Mouse (Mus musculus) thymus, postnatal 10 days (tissue): ENCODE measurements around the gene Alb.

Experiments
- DNase-seq, 2 experiments: peaks; one replicate each; pipeline ENCODE4 v3.0.0; 2021; ENCODE audit warnings: low spot score in 2 of 2

Gene Alb

DNA sequence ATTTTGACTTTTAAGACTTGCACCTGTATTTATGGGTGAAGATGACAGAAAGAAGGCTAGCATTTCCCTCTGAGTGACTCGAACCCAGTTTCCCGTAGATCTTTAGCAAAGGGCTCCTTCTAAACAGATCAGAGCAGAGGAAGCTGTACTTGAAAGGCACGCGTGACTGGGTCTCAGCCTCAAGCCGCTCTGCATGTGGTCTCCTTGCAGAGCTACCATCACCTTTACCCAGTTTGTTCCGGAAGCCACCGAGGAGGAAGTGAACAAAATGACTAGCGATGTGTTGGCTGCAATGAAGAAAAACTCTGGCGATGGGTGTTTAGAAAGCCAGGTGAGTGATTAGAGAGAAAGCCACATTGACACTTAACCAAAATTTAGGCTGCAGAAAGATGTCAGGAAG, 31.7 kb downstream of the Alb start:
- DNase-seq: peak; percentile 55 to 56

DNA sequence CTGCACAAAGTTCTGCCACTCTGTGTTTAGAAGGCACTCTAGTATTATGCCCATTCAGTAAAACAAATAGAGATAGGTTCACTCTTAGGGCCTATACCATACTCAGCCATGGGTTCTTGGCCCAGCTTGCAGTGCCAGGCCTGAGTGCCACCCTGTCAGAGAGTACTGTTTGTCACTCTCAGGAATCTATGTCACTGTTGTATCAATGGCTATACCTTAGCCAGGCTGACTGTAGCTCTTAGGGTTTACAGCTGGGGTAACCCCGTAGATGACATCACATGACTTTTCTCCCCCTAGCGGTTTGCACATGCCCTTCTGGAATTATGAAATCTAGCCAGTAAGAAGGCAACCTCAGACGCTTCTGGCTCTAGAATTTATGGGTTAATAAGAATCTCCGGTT, 33.6 kb downstream of the Alb start:
- DNase-seq: no peak

DNA sequence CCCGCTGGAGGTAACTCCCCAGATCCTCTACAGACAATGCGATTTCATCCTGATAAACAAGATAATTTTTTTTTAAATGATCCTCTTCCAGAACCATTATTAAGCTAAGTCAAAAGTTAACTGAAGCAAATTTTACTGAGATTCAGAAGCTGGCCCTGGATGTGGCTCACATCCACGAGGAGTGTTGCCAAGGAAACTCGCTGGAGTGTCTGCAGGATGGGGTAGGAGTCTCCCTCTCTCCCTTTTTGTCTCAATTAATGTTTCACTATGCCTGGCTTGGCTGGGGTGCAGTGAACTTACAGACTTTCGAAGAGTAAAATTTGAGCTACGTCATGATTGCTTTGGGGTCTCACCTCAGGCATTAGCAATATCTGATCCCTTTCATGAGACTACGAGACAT, 38.8 kb downstream of the Alb start:
- DNase-seq: no peak

GRCm38 (mm10) chr5:90500714-90501113, 40.0 kb downstream of the Alb start:
- peak; percentile 23 to 80 for DNase-seq

DNA sequence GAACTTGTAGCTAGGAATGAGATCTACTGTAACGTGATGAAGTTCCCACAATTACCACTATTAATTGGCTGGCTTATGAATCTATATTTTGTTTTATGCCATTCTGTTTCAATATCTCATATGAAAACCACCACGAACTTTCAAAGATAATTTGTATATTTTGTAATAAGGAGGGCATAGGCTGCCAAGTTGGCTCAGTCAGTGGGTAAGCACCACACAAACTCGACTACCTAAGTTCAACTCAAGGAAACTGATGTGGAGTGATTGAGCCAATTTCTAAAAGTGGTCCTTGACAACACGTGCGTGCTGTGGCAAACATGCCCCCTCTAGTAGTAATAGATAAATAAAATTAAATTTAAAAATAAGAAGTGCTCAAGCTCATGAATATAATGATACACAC, 41.1 kb downstream of the Alb start:
- DNase-seq: no peak

GRCm38 (mm10) chr5:90504742-90505141, 44.0 kb downstream of the Alb start:
- no peak for DNase-seq

DNA sequence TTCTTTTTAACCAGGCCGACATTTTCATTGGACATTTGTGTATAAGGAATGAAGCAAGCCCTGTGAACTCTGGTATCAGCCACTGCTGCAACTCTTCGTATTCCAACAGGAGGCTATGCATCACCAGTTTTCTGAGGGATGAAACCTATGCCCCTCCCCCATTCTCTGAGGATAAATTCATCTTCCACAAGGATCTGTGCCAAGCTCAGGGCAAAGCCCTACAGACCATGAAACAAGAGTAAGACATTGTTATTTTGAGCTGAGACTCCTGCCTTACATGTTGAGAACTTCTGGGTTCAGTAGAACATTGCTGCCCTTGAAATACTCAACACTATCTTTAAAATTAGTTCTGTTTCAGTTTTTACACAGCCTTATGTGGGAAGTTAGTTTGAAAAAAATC, 45.8 kb downstream of the Alb start:
- no peak for DNase-seq

GRCm38 (mm10) chr5:90507411-90507949, 46.8 kb downstream of the Alb start:
- no peak for DNase-seq

DNA sequence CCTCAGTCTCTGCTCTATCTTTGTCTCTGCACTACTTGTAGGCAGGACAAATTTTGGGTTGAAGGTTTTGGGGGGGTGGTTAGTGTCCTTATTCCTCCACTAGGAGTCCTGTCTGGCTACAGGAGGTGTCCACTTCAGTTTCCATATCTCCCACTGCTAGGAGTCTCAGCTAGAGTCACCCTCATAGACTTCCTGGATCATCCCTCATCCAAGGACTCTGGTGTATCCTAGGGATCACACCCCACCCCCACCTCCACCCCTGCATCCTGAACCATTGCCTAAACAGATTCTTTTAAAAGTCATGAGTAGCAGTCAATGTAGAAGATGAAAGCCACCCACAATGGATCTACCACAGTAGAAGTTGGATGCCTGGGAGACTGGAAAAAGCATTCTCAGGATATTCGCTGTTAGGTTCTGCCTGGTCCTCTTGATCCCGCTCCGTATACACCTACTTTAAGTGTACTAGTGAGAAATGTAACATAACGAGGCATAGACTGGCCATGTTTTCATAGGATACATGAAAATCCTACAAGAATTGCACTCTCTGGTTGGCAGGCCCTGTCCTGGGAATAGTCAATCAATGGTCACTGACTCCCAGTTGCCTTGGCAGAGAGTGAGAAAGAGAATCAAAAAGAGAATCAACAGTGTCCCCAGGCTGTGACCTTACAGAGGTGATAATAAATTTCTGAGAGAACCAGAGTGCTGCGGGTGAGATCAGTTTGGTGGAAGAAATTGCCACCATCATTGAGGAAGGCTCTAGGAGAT, 49.3 kb downstream of the Alb start:
- no peak for DNase-seq

DNA sequence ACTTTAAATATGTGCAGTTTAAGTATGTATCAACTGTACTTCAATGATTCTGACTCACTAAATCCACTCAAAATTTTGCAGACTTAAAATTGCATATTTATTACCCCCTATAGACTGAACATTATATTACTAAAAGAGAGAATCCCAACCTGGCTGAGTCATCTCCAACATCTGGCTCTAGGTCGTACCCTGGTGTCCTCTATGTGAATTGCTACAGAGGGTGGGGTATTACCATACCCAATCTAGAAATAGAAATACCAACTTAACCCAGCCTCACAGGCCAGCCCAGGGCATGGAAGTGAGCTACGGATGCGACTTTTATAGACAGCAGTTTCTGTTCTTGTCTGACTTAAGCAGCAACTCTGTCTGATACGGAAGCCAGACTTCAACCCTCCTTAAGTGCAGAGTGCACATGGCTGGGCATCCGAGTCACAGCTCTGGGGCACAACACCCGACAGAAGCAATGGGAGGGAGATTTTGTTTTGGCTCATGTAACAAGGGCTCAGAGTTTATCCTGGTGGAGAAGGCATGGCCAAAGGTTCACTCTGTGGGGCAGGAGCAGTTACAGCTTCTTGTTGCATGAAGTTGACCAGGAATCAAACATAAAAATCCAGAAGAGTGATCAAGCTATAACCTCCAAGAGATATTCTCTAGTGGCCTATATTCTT, 51.7 kb downstream of the Alb start:
- DNase-seq: no peak

DNA sequence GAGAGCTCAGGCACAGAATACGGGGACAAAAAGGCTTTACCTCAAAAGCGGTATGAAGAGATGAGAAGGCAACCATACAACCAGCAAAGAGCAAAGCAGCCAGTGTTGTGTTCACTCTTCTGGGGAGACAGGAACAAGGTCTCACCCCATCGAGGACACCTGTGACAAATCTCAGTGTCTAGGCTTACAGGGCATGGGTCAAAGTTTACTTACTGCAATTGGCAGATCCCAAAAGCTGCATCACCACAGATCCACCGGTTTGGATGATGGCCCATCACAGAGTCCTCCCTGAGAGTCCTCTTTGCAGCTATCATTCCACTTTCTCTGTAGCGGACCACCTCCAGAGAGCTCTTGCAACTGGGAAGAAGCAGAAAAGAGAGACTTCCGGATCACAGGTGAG, 54.9 kb downstream of the Alb start:
- no peak for DNase-seq

- DNase-seq: no peak
Measured at GRCm38 (mm10) chr5:90518356-90519100, 57.8 kb downstream of the Alb start, which contains the start of gene Afm. Gene Afm, plus strand, starts transcription at chr5:90518932.
